Mouse (Mus musculus): ENCODE measurements around the gene Pole. TPM values are rescaled to one million over a fixed set of nuclear protein-coding genes. Genes with fewer than 3 reads are reported as not detected.

The Pole gene
- total RNA-seq (2021): 1 to 10 TPM; 2.1 to 2.3 TPM
- long read RNA-seq, experiment 1: 0 reads
- long read RNA-seq, experiment 2, partial matches to known transcripts: 1 of 2 reads
- long read RNA-seq, experiment 2, other reads (novel, unspliced or antisense): 1 of 2 reads

DNA sequence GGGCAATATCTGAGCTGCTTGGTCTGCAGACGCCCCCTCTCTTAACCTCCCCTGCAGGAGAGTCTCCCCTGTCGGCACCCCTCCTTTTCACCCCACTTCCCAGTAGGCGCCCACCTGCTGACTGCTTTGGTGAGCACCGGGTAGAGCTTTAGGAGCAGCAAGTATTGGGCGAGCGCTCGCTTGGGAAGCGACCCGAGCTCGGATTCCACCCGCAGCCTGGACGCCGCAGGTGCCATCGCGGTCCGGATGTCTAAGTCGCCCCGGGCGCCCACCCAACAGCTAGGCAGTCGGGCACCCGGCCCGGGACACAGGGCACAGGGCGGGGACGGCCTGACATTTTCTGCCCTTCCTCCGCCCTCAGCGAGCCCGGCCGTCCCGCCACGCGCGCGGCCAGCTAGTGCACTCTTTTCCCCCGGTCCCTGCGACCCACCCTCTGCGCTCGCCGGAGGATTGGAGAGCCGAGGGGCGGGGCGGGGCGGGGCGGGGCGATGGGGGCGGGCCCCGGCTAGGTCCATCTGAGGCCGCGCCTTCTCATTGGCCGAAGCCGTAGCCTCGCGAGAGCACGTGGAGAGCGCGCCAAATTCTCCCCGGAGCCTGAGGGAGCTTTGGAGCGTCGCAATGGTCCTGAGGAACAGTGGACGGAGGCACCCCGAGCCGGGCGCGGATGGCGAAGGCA is at the start of gene Pole, which contains the start of gene Pxmp2:
Gene Pole (plus strand): TSS at position 537 of the 676 bp plus-strand sequence.
Gene Pxmp2 (minus strand): TSS at position 417 of the 676 bp plus-strand sequence.
- Histone ChIP-seq H3K27ac (peak within 1 kb of the TSS; percentile 79), H3K4me3 (peak within 1 kb of the TSS; percentile 86)
- no peak for TF ChIP-seq CTCF (conservative IDR thresholded peaks at IDR 0.05)
- DNase-seq (ENCODE audit: low spot score in 2 of 2): peak; percentile 78 to 80

DNA sequence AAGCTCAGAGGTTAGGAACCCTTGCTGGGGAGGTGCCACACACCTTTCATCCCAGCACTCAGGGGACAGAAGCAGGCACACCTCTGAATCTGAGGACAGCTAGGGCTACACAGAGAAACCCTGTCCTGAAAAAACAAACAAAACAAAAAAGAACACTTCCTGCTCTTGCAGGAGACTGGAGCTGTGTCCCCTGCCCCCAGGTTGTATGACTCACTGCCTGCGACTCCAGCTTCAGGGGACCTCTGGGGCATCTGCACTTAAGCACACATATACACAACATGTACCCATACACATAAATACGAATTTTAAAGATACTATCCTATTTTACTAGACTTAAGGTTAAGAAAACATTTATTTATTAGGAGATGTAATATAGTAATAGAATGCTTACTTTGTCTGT is 42.0 kb upstream of the Pole start:
- no peak for DNase-seq (ENCODE audit: low spot score in 2 of 2)
- Histone ChIP-seq H3K27ac (no peak overlapping the region), H3K4me3 (no peak overlapping the region)
- TF ChIP-seq CTCF (conservative IDR thresholded peaks at IDR 0.05): no peak

DNA sequence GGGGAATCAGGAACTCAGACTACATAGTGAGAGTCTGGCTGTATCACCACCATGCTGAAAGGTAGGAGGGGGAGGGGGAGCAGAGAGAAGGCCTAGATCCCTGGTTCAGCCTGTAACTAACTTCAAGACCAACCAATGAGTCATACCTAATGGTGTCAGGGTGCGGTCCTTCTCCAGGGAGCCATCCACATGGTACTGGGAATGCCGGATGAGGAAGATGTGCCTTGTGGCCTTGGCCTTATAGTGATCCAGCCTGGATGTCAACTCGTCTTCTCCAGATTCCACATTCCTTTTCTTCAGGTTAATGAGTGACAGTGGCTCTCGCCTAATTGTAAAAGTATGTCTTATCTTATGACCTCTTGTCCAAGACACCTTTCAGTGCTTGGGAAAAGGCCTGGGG is 19.2 kb upstream of the Pole start:
- no peak for TF ChIP-seq CTCF (conservative IDR thresholded peaks at IDR 0.05)
- no peak for DNase-seq (ENCODE audit: low spot score in 2 of 2)
- H3K4me3 ChIP-seq: no peak overlapping the region

DNA sequence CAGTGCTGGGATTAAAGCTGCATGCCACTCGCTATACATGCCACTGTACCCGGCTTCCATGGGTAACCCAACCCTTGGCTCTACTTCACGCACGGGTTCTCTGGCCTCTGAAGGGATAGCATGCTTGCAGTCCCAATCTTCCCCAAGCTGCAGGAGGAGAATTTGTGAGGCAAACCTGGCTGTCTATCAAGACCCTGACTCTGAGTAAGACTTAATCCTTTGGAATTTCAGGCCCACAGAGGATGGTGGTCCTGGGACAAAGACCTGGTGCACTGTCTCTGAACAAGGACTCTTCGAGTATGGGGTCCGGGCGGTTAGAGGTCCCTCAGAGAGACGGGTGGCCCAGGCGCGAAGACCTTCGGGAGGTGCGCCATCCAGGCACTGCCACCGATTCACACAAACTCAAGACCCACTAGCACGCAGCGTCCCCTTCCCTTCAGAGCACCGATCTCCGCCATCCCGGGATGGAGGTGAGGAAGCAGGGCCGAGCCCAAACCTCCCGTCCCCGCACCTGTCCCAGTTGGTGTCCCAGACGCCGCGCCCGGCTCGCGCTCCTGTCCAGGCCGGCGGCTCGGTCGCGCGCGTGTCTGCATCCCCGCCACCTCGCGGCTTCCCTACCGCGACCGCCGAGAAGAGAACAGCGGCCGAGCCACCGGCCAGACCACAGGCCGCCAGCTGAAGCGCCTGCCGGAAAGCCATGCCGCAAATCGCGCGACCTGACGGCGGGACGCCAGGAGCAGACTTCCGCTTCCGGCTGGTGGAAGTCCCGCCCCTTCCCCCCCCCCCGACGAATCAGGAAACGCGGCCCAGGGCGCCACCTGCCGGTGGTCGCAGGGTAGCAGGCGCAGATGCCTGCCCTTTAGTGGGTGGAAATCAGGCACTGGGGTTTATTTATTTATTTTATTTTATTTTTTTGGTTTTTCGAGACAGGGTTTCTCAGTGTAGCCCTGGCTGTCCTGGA is 16.7 kb upstream of the Pole start, which contains the start of gene Pgam5:
Gene Pgam5 (minus strand): TSS at position 773 of the 961 bp plus-strand sequence.
- DNase-seq (ENCODE audit: low spot score in 2 of 2): peak; percentile 84 to 89
- Histone ChIP-seq H3K27ac (peak within 1 kb of the TSS; percentile 90), H3K4me3 (peak within 1 kb of the TSS; percentile 100)
- peak; percentile 88 for TF ChIP-seq CTCF (conservative IDR thresholded peaks at IDR 0.05)

More for the DNA sequence above, 19.2 kb upstream of the Pole start:
- no peak overlapping the region for H3K27ac ChIP-seq

DNA sequence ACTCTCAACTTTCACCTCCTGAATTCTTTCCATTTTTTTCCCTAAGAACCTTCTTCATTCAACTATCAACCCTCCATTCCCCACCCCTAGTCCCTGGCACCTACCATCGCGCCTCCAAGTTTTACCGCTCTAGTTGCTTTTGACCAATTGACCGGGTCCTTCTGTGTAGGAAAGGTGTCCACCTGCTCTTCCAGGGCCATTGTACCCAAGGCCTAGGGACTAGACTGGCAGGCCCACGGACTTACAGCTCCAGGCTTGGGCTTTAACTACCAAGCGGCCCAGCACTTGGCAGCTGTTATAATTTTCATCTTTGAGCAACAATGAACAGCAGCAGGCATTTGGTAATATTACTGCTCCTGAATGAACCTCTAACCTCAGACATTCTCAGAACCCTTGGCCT is 15.9 kb upstream of the Pole start:
- TF ChIP-seq CTCF (conservative IDR thresholded peaks at IDR 0.05): no peak
- H3K4me3 ChIP-seq: no peak overlapping the region
- no peak for DNase-seq (ENCODE audit: low spot score in 2 of 2)

DNA sequence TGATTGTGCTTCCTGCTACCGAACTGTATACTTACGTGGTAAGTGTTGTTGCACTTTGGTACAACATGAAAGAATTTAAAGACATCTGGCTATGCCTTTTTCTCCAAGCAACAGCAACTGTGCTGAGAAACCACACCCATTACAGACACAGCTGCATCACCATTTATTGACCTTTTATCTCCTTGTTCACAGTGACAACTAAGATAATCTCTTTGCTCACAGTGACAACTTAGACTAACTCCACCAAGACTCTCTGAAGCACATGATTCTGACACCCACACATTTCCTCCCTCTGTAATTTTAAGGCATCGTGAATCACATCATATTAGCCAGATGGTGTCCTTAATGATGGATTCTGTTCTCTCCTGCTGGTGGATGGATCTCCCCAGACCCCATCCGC is 12.0 kb upstream of the Pole start:
- peak in 1 of 2 experiments; percentile 30 for DNase-seq (ENCODE audit: low spot score in 2 of 2)
- no peak overlapping the region for H3K4me3 ChIP-seq
- no peak for TF ChIP-seq CTCF (conservative IDR thresholded peaks at IDR 0.05)
- H3K27ac ChIP-seq: no peak overlapping the region

More for the DNA sequence above, 15.9 kb upstream of the Pole start:
- H3K27ac ChIP-seq: no peak overlapping the region; the same call in 1 of the 2 replicates

DNA sequence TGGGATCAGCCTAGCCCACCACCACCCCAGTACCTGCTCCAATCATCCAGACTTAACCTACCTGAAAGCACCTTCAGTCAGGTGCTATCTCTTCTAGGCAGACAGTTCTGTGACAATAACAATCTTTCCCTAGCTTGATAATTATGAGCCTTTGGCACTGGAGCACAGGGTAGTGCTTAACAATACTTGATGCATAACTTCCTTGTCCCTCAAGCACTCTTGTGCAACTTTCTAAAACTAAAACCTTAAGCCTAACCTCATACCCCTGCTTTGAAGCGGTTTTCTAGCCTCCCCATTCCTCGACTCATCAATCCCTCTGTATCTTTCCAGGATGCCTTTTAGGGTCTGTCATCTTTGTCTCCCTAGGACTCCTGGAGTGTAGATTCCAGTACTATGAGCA is 11.3 kb upstream of the Pole start:
- TF ChIP-seq CTCF (conservative IDR thresholded peaks at IDR 0.05): no peak

DNA sequence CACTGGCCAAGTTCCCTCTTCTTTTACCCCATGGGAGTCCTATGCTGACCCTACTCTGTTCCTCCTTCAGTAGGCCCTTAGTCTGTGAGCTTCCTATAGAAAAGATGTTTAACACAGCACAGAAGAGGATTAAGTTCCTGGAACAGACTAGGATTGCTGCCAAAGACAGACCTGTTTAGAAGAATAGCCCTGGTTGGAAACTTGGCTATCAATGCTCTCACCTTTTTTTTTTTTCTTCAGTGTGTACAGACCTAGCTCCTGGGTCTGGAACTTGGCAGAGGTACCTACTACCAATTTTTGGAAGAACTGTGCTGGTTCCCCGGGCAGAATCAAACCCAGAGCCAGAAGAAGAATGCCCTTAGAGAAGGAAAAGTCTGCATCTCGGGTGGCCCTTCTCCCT is 9.7 kb upstream of the Pole start:
- DNase-seq (ENCODE audit: low spot score in 2 of 2): no peak
- no peak overlapping the region for H3K4me3 ChIP-seq
- TF ChIP-seq CTCF (conservative IDR thresholded peaks at IDR 0.05): no peak
- H3K27ac ChIP-seq: no peak overlapping the region

More for the DNA sequence above, 11.3 kb upstream of the Pole start:
- H3K4me3 ChIP-seq: no peak overlapping the region
- H3K27ac ChIP-seq: no peak overlapping the region
- DNase-seq (ENCODE audit: low spot score in 2 of 2): no peak

DNA sequence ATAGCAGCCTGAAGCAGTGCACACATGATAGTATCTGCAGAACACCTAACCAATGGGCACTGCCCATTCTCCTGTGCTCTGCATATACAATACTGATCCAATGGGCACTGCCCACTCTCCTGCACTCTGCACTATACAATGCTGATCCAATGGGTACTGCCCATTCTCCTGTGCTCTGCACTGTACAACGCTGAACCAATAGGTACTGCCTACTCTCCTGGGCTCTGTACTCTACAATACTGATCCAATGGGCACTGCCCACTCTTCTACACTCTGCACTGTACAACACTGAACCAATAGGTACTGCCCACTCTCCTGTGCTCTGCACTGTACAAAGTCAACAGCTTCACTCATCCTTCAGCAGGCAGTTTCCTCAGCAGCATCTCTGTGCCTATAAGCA is 9.2 kb upstream of the Pole start:
- DNase-seq (ENCODE audit: low spot score in 2 of 2): no peak
- no peak for TF ChIP-seq CTCF (conservative IDR thresholded peaks at IDR 0.05)
- H3K27ac ChIP-seq: no peak overlapping the region
- H3K4me3 ChIP-seq: no peak overlapping the region

DNA sequence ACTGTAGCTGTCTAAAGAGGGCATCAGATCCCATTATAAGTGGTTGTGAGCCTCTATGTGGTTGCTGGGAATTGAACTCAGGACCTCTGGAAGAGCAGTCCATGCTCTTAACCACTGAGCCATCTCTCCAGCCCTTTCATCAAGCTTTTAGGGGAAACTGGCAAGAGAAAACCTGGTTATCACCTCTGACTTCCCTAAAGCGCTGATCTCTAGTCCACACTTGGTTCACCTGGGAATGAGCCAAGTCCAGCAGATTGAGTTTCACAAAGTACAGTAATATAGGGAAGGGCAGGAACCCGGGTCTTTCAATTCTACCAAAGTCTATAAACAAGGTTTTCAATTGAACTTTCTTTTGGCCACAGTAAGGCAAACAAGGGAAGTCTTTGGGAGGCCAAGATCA is 4.1 kb upstream of the Pole start:
- TF ChIP-seq CTCF (conservative IDR thresholded peaks at IDR 0.05): no peak
- DNase-seq (ENCODE audit: low spot score in 2 of 2): no peak
- H3K27ac ChIP-seq: no peak overlapping the region

DNA sequence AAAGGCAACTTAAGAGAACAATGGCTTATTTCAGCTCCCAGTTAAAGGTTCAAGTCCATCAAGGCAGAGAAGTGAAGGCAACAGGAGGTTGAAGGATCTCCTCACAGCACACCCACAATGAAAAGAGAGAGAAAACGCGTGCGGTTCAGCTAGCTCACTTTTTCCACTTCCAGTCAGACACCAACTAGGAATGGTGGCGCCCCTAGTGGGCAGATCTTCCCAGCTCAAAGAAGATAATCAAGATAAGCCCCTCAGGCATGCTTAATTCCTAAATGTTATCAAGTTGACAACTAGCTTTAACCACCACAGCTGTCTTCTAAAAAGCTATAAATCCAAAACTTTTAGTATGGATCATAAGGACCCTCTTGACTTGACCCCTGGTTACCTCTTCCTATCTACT is 1.6 kb upstream of the Pole start:
- DNase-seq (ENCODE audit: low spot score in 2 of 2): peak in 1 of 2 experiments; percentile 42
- TF ChIP-seq CTCF (conservative IDR thresholded peaks at IDR 0.05): peak; percentile 79
- no peak overlapping the region; the same call in 1 of the 2 replicates for H3K4me3 ChIP-seq
- no peak overlapping the region for H3K27ac ChIP-seq

More for the DNA sequence above, 4.1 kb upstream of the Pole start:
- H3K4me3 ChIP-seq: no peak overlapping the region

DNA sequence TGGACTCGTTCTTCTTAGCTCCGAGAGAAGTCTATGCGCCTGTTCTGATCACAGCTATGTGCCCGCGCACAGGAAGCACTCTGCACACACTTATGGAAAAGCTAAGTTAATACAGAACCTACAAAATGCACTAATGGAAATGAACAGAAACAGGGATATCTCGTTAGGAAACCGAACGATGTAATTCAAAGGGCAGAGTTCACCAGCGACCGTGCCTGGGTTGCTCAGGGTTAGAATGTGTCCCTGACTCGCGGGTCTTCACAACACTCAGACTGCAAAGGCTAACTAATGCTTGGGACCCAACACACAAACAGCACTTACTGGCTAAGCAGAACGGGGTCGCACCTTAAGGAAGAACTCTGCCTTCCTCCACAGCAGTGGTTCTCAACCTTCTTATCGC is 950 bp upstream of the Pole start:
- no peak for DNase-seq (ENCODE audit: low spot score in 2 of 2)
- Histone ChIP-seq H3K27ac (peak overlapping the region; percentile 79; the same call in 1 of the 2 replicates), H3K4me3 (peak overlapping the region; percentile 86)
- no peak for TF ChIP-seq CTCF (conservative IDR thresholded peaks at IDR 0.05)
